Mouse (Mus musculus): ENCODE measurements at regions not wholly inside any gene's neighbourhood (a gene's known extent, or its start where the extent isn't known, plus 50 kb on each side); places are given as distances from the start of the nearest gene placed in this dataset.

DNA sequence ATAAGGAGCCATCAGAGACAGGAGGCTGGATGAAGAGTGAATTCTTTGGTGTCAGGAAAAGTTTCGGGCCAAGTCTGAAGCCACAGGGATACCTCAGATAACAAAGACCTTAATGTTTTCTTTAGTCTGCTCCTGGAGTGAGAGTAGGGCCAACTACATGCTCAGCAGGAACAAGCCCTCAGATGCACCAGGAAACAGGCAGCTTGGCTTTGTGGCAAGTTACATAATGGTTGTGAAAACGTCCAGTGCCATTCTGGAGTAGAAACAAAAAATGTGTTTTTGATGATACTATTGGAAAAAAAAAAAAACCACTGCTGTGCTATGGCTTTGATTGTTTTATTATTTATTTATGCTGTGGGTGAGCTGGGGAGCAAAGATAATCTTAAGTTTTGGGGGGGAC, 452.2 kb upstream of the Mon1b start:
- peak; percentile 37 for DNase-seq

DNA sequence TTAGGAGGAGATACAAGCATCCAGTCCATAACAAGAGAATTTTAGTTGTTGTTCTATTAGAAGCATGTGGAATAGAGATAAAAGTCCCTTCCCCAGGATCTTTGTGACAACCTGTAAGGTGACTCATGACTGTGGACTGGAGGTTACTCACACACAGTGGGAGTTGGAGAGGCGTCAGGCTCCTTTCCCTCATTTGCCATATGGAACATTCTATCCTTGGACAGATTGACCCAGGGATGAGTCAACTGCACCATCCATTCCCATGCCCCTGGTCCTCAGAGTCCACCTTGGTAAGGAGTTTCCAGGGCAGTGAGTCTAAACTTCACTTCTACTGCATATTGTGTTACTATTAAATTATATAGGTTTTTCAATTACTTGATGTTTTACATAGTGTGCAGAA, 444.9 kb upstream of the Mon1b start:
- DNase-seq: no peak

DNA sequence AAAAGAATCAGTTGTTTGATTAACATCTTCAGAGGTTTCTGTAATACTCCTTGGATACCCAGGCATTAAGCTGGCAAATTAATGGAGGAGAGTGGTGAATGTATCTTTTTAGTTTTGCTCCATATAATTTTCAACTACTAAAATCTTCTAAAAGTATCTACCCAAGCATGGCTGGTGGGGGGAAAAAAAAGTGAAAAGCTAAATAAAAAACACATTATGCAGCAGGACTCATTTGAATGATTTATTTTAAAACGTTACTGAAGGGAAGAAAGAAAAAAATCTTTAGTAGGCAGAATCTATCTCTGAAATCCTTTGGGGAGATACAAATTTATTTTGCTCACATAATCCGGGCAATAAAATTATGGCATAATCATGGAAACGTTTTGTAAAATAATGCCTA, 443.9 kb upstream of the Mon1b start:
- no peak for DNase-seq

All from layer of hippocampus, adult 9-11 months (tissue).